ENCODE assay signal across 28 mouse cellular contexts in genomic region chr3:84086921-84087320, GRCm38 (mm10). TPM values are rescaled to one million over a fixed set of nuclear protein-coding genes. Genes with fewer than 3 reads are reported as not detected.
DNase-seq lines count a peak whose midpoint lies in the region; ATAC-seq lines count a peak whose summit lies in the region.
"Had no signal": no experiment of that assay in that cellular context is flagged by ENCODE, and none has a peak within 500 bp of the region (broad histone marks: within the 10 kb centered on the region; RNA-seq: fewer than 3 reads in every experiment).

No protein-coding gene starts in this region.

- H3K4me3 ChIP-seq in forebrain, embryonic 10.5 days: no peak overlapping the region
- no peak overlapping the region for H3K4me3 ChIP-seq in forebrain, embryonic 12.5 days (replicated peaks)
- no peak overlapping the region for H3K4me3 ChIP-seq in midbrain, embryonic 11.5 days (ENCODE audit: low read depth, low read length)
- no peak overlapping the region for H3K4me3 ChIP-seq in midbrain, embryonic 14.5 days (replicated peaks; ENCODE audit: low read depth, low read length)
- no peak overlapping the region for H3K4me3 ChIP-seq in limb, embryonic 10.5 days
- H3K4me3 ChIP-seq: erythroblast, embryonic 14.5 days; gastrocnemius, adult 2 months; heart, embryonic 13.5 days; limb, embryonic 12.5 days; liver, embryonic 15.5 days; midbrain, embryonic 13.5 days; neural tube, embryonic 15.5 days had no signal

- peak; percentile 46 for DNase-seq in forebrain, embryonic 10.5 days (ENCODE audit: extremely low spot score, low spot score)
- DNase-seq in midbrain, embryonic 11.5 days (ENCODE audit: low spot score, missing footprints): peak; percentile 86
- DNase-seq in midbrain, embryonic 14.5 days: no peak
- no peak for DNase-seq in limb, embryonic 10.5 days (ENCODE audit: low spot score)
- no peak for DNase-seq in cerebellum, postnatal 14 days
- no peak for DNase-seq in testis, postnatal 10 days (ENCODE audit: low spot score)
- DNase-seq: adrenal gland, postnatal 14 days; cerebellum, adult 11-12 months; cerebellum, adult 9-11 months; gastrocnemius, adult 2 months; gastrocnemius, postnatal 36 days; heart, adult 18-20 months; heart, postnatal 10 days; kidney, adult 9 months; kidney, postnatal 10 days; lung, embryonic 14.5 days; right cerebral cortex, adult 18-20 months; spleen, adult 18-20 months; thymus, adult 18-20 months; thymus, postnatal 36 days had no signal

- H3K9me3 ChIP-seq in forebrain, embryonic 10.5 days: peaks cover 4% of the 10 kb centered on the region
- H3K9me3 ChIP-seq in forebrain, embryonic 12.5 days: no peaks in the 10 kb centered on the region
- no peaks in the 10 kb centered on the region; the same call in 1 of the 2 replicates for H3K9me3 ChIP-seq in midbrain, embryonic 11.5 days (ENCODE audit: control insufficient read depth, low read length)
- H3K9me3 ChIP-seq in midbrain, embryonic 14.5 days (ENCODE audit: control insufficient read depth, low read length): 0 out of 2 replicates have a peak, but pooled peaks cover 4% of the 10 kb centered on the region
- no peaks in the 10 kb centered on the region for H3K9me3 ChIP-seq in limb, embryonic 10.5 days (replicated peaks)
- H3K9me3 ChIP-seq: liver, embryonic 15.5 days; midbrain, embryonic 13.5 days had no signal

- H3K27me3 ChIP-seq in forebrain, embryonic 10.5 days (ENCODE audit: poor library complexity, severe bottlenecking): no peaks in the 10 kb centered on the region; the same call in 1 of the 2 replicates
- H3K27me3 ChIP-seq in forebrain, embryonic 12.5 days: no peaks in the 10 kb centered on the region
- peaks cover 2% of the 10 kb centered on the region for H3K27me3 ChIP-seq in midbrain, embryonic 11.5 days (ENCODE audit: control insufficient read depth, insufficient read depth, low read length)
- H3K27me3 ChIP-seq in midbrain, embryonic 14.5 days (ENCODE audit: control insufficient read depth, insufficient read depth, low read length): no peaks in the 10 kb centered on the region
- no peaks in the 10 kb centered on the region for H3K27me3 ChIP-seq in limb, embryonic 10.5 days (ENCODE audit: low read depth, poor library complexity, severe bottlenecking)
- H3K27me3 ChIP-seq: heart, embryonic 13.5 days; limb, embryonic 12.5 days; liver, embryonic 15.5 days; neural tube, embryonic 15.5 days had no signal

- no peak overlapping the region for H3K9ac ChIP-seq in forebrain, embryonic 12.5 days
- H3K9ac ChIP-seq in midbrain, embryonic 11.5 days (ENCODE audit: low read length): no peak overlapping the region
- H3K9ac ChIP-seq in midbrain, embryonic 14.5 days (replicated peaks; ENCODE audit: low read length): no peak overlapping the region
- H3K9ac ChIP-seq: heart, embryonic 13.5 days; limb, embryonic 12.5 days; liver, embryonic 15.5 days; lung, embryonic 14.5 days; midbrain, embryonic 13.5 days; neural tube, embryonic 15.5 days had no signal

- peak overlapping the region; percentile 32 for H3K27ac ChIP-seq in forebrain, embryonic 10.5 days
- H3K27ac ChIP-seq in forebrain, embryonic 12.5 days: no peak overlapping the region
- peak overlapping the region; percentile 7; the same call in 1 of the 2 replicates for H3K27ac ChIP-seq in midbrain, embryonic 11.5 days (ENCODE audit: low read depth, low read length)
- H3K27ac ChIP-seq in midbrain, embryonic 14.5 days (replicated peaks; ENCODE audit: low read depth, low read length): no peak overlapping the region
- peak overlapping the region; percentile 9; the same call in 1 of the 2 replicates for H3K27ac ChIP-seq in limb, embryonic 10.5 days
- H3K27ac ChIP-seq: gastrocnemius, adult 2 months; heart, embryonic 13.5 days; limb, embryonic 12.5 days; liver, embryonic 15.5 days; midbrain, embryonic 13.5 days; neural tube, embryonic 15.5 days had no signal

- peaks cover 27% of the 10 kb centered on the region for H3K4me1 ChIP-seq in forebrain, embryonic 10.5 days
- peaks cover 9% of the 10 kb centered on the region; the same call in 1 of the 2 replicates for H3K4me1 ChIP-seq in forebrain, embryonic 12.5 days
- peaks cover 8% of the 10 kb centered on the region for H3K4me1 ChIP-seq in midbrain, embryonic 11.5 days (ENCODE audit: control insufficient read depth, insufficient read depth, low read length)
- no peaks in the 10 kb centered on the region; the same call in 1 of the 2 replicates for H3K4me1 ChIP-seq in midbrain, embryonic 14.5 days (ENCODE audit: control insufficient read depth, insufficient read depth, low read length)
- H3K4me1 ChIP-seq in limb, embryonic 10.5 days: peaks cover 32% of the 10 kb centered on the region
- H3K4me1 ChIP-seq: liver, embryonic 15.5 days; neural tube, embryonic 15.5 days had no signal

- ATAC-seq in forebrain, embryonic 12.5 days (ENCODE audit: low FRiP score): no peak
- peak; percentile 73 for ATAC-seq in midbrain, embryonic 11.5 days (ENCODE audit: low FRiP score)
- ATAC-seq in midbrain, embryonic 14.5 days (ENCODE audit: low FRiP score, low TSS enrichment): no peak
- ATAC-seq: forebrain, embryonic 14.5 days; midbrain, embryonic 13.5 days had no signal

- no peaks in the 10 kb centered on the region for H3K36me3 ChIP-seq in forebrain, embryonic 10.5 days (replicated peaks)
- H3K36me3 ChIP-seq in forebrain, embryonic 12.5 days (replicated peaks): no peaks in the 10 kb centered on the region
- no peaks in the 10 kb centered on the region for H3K36me3 ChIP-seq in midbrain, embryonic 11.5 days (ENCODE audit: control insufficient read depth, insufficient read depth, low read length)
- no peaks in the 10 kb centered on the region for H3K36me3 ChIP-seq in midbrain, embryonic 14.5 days (ENCODE audit: control insufficient read depth, insufficient read depth, low read length)
- H3K36me3 ChIP-seq in limb, embryonic 10.5 days: no peaks in the 10 kb centered on the region
- H3K36me3 ChIP-seq: heart, embryonic 13.5 days; limb, embryonic 12.5 days; liver, embryonic 15.5 days; midbrain, embryonic 13.5 days; neural tube, embryonic 15.5 days had no signal

- H3K4me2 ChIP-seq in forebrain, embryonic 12.5 days: no peak overlapping the region
- H3K4me2 ChIP-seq in midbrain, embryonic 11.5 days: no peak overlapping the region
- H3K4me2 ChIP-seq in midbrain, embryonic 14.5 days (ENCODE audit: low read length): no peak overlapping the region
- H3K4me2 ChIP-seq: heart, embryonic 13.5 days; limb, embryonic 12.5 days; liver, embryonic 15.5 days; lung, embryonic 14.5 days; midbrain, embryonic 13.5 days; neural tube, embryonic 15.5 days had no signal

- 23% methylated on average over 2 of the region's 2 CpGs for WGBS in forebrain, embryonic 10.5 days
- WGBS in forebrain, embryonic 12.5 days: 26% methylated on average over 2 of the region's 2 CpGs
- 25% methylated on average over 2 of the region's 2 CpGs for WGBS in midbrain, embryonic 11.5 days
- WGBS in midbrain, embryonic 14.5 days: 36% methylated on average over 2 of the region's 2 CpGs
- WGBS in limb, embryonic 10.5 days: 80% methylated on average over 2 of the region's 2 CpGs

RNA-seq across cellular contexts. Expression of gene Tmem131l, which starts 46.9 kb away (rescaled TPM):
- polyA plus RNA-seq in forebrain, embryonic 10.5 days (2016; fragmentation: Nextera tagmentation; extraction: Ambion mirVana): 64.6 and 74.8 TPM in 2 replicates
- polyA plus RNA-seq in forebrain, embryonic 12.5 days (2016; fragmentation: Nextera tagmentation; extraction: Ambion mirVana): 116 and 130 TPM in 2 replicates
- polyA plus RNA-seq in midbrain, embryonic 11.5 days (2014; fragmentation: Nextera tagmentation; extraction: Ambion mirVana): 67.1 and 76.3 TPM in 2 replicates
- polyA plus RNA-seq in midbrain, embryonic 14.5 days (2014; fragmentation: Nextera tagmentation; extraction: Ambion mirVana): 89.4 and 90.7 TPM in 2 replicates
- polyA plus RNA-seq in limb, embryonic 10.5 days (2016; fragmentation: Nextera tagmentation; extraction: Ambion mirVana): 79.5 and 84.5 TPM in 2 replicates

Comparison
In these comparisons a context has a peak if more than half of its experiments do, and no peak if none do; other contexts are left out.
1. DNase-seq: peak in forebrain, embryonic 10.5 days (single experiment) and midbrain, embryonic 11.5 days (single experiment); none in midbrain, embryonic 14.5 days (single experiment), limb, embryonic 10.5 days (single experiment), cerebellum, postnatal 14 days (0 of 2) and testis, postnatal 10 days (single experiment).
2. H3K27ac ChIP-seq: peak in forebrain, embryonic 10.5 days (single experiment), midbrain, embryonic 11.5 days (single experiment) and limb, embryonic 10.5 days (single experiment); none in forebrain, embryonic 12.5 days (single experiment) and midbrain, embryonic 14.5 days (single experiment).